Mouse (Mus musculus): ENCODE data around the gene Tnfrsf4.

DNA sequence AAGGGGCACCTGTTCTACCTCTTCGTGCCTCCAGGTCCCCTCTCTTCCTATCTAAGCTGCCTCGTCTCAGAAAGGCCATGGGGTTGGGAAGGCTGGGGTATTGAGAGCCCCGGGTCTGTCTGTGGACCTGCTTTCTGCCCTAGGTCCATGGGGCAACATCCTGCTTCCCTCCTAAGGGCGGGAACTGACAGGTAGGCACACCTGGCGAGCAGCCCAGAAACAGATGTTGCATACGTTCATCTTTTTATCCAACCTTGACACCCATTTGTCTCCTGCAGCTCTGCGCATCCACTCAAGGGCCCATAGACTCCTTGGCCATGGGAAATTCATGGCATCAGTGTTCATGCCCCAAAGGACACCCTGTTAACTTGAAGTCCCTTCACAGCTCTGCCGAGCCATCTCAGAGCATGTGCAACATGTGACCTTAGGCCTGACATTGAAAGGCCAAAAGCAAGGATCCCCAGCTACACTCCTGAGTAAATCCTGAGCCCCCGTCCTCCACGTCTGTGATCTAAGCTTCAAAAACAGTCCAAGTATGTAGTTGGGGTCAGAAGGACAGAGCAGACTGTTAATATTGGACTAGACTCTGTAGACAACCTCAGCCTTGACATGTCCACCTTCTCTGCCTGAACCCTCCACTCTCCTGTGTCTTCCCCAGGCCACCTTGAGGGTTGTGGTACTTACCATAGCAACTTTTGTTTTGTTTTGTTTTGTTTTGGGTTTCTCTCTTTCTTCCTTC lies 51.7 kb downstream of the Tnfrsf4 start:
- TF ChIP-seq MYOG (IDR thresholded peaks at IDR 0.05; ENCODE audit: control insufficient read depth in 1 of 3, insufficient read depth in 1 of 3, insufficient read length in 2 of 3, low read depth in 2 of 3) = no peak
- TF ChIP-seq MYOD1 (IDR thresholded peaks at IDR 0.05; ENCODE audit: control insufficient read depth in 1 of 3, insufficient read length in 2 of 3, low read depth in 2 of 3) = no peak

Data from myocyte (in vitro differentiated cells).